Mouse (Mus musculus): ENCODE data around the gene Acss3. TPM values are rescaled to one million over a fixed set of nuclear protein-coding genes. Genes with fewer than 3 reads are reported as not detected.

Acss3 gene
- total and polyA plus RNA-seq, 2 experiments from 2014 or later = 0.89 to 2.8 TPM

DNA sequence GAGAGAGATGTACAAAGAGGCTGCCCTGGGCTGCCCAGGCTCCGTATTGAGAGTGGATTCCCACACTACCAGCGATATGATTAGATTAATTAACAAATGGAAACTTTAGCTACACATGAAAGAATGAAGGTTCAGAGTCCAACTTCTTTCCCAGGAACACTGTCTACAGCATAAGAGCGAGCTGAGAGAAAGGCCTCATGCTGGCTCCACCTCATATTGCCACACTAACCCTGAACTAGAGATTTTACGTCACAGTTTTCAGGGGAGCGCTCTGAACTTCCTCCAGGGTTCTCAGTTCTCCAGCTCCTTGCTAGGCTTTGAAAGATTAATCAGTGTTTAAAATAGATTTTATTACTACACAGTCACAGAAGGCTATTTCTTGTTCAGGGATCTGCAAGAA is 182.1 kb downstream of the Acss3 start:
- H3K9ac ChIP-seq (replicated peaks; ENCODE audit: low read length) = no peak overlapping the region
- DNase-seq (ENCODE audit: low spot score) (no peak), ATAC-seq (no peak)
- H3K4me3 ChIP-seq (ENCODE audit: low read length) = no peak overlapping the region
- 71% methylated on average over 5 of the region's 5 CpGs for WGBS
- no peaks in the 10 kb centered on the region for H3K4me1 ChIP-seq (ENCODE audit: insufficient read depth, low read length)
- no peak for TF ChIP-seq CTCF (IDR thresholded peaks at IDR 0.05; ENCODE audit: low read depth)
- no peaks in the 10 kb centered on the region for H3K9me3 ChIP-seq (ENCODE audit: low read length)
- no peaks in the 10 kb centered on the region for H3K27me3 ChIP-seq (ENCODE audit: insufficient read depth, low read length)
- no peak overlapping the region for H3K4me2 ChIP-seq (ENCODE audit: low read depth, low read length)
- H3K27ac ChIP-seq = no peak overlapping the region
- H3K36me3 ChIP-seq (ENCODE audit: insufficient read depth, low read length) = no peaks in the 10 kb centered on the region

- no peak for TF ChIP-seq CTCF (IDR thresholded peaks at IDR 0.05; ENCODE audit: low read depth)
- H3K4me1 ChIP-seq (ENCODE audit: insufficient read depth, low read length) = no peaks in the 10 kb centered on the region
- no peaks in the 10 kb centered on the region for H3K27me3 ChIP-seq (ENCODE audit: insufficient read depth, low read length)
- H3K9me3 ChIP-seq (ENCODE audit: low read length) = no peaks in the 10 kb centered on the region
- no peak overlapping the region for H3K4me2 ChIP-seq (ENCODE audit: low read depth, low read length)
- ATAC-seq (no peak), DNase-seq (ENCODE audit: low spot score) (no peak)
- no peak overlapping the region for H3K27ac ChIP-seq
- no peak overlapping the region for H3K9ac ChIP-seq (replicated peaks; ENCODE audit: low read length)
- no peaks in the 10 kb centered on the region for H3K36me3 ChIP-seq (ENCODE audit: insufficient read depth, low read length)
- H3K4me3 ChIP-seq (ENCODE audit: low read length) = no peak overlapping the region
- 70% methylated on average over 1 of the region's 1 CpGs for WGBS
Observed at GRCm38 (mm10) chr10:106939441-106939840, 184.0 kb downstream of the Acss3 start.

GRCm38 (mm10) chr10:106938851-106939250 is 184.6 kb downstream of the Acss3 start:
- Histone ChIP-seq H3K36me3 (ENCODE audit: insufficient read depth, low read length) (no peaks in the 10 kb centered on the region), H3K27ac (no peak overlapping the region), H3K4me3 (ENCODE audit: low read length) (no peak overlapping the region), H3K9ac (replicated peaks; ENCODE audit: low read length) (no peak overlapping the region), H3K27me3 (ENCODE audit: insufficient read depth, low read length) (no peaks in the 10 kb centered on the region), H3K4me1 (ENCODE audit: insufficient read depth, low read length) (no peaks in the 10 kb centered on the region), H3K9me3 (ENCODE audit: low read length) (no peaks in the 10 kb centered on the region), H3K4me2 (ENCODE audit: low read depth, low read length) (no peak overlapping the region)
- TF ChIP-seq CTCF (IDR thresholded peaks at IDR 0.05; ENCODE audit: low read depth) = no peak
- WGBS = 91% methylated on average over 3 of the region's 3 CpGs
- DNase-seq (ENCODE audit: low spot score) (no peak), ATAC-seq (no peak)

- ATAC-seq = no peak
Observed at GRCm38 (mm10) chr10:106936996-106937395, 186.5 kb downstream of the Acss3 start.

GRCm38 (mm10) chr10:106932571-106933073 is 190.8 kb downstream of the Acss3 start:
- no peaks in the 10 kb centered on the region for H3K9me3 ChIP-seq (ENCODE audit: low read length)
- H3K27me3 ChIP-seq (ENCODE audit: insufficient read depth, low read length) = no peaks in the 10 kb centered on the region
- peak; percentile 79 for TF ChIP-seq CTCF (IDR thresholded peaks at IDR 0.05; ENCODE audit: low read depth)
- no peaks in the 10 kb centered on the region for H3K36me3 ChIP-seq (ENCODE audit: insufficient read depth, low read length)
- H3K27ac ChIP-seq = no peak overlapping the region
- DNase-seq (ENCODE audit: low spot score) (peak; percentile 84), ATAC-seq (peak; percentile 47; the same call in 1 of the 2 replicates)
- H3K4me2 ChIP-seq (ENCODE audit: low read depth, low read length) = peak overlapping the region; percentile 54
- peak overlapping the region; percentile 24 for H3K4me3 ChIP-seq (ENCODE audit: low read length)
- no peak overlapping the region for H3K9ac ChIP-seq (replicated peaks; ENCODE audit: low read length)
- no peaks in the 10 kb centered on the region for H3K4me1 ChIP-seq (ENCODE audit: insufficient read depth, low read length)
- WGBS = 23% methylated on average over 13 of the region's 13 CpGs

More at GRCm38 (mm10) chr10:106936996-106937395, 186.5 kb downstream of the Acss3 start:
- H3K4me3 ChIP-seq (ENCODE audit: low read length) = no peak overlapping the region
- no peaks in the 10 kb centered on the region for H3K27me3 ChIP-seq (ENCODE audit: insufficient read depth, low read length)
- H3K27ac ChIP-seq = no peak overlapping the region
- no peak overlapping the region for H3K9ac ChIP-seq (replicated peaks; ENCODE audit: low read length)
- H3K4me1 ChIP-seq (ENCODE audit: insufficient read depth, low read length) = no peaks in the 10 kb centered on the region
- H3K4me2 ChIP-seq (ENCODE audit: low read depth, low read length) = no peak overlapping the region
- 90% methylated on average over 7 of the region's 7 CpGs for WGBS
- H3K9me3 ChIP-seq (ENCODE audit: low read length) = no peaks in the 10 kb centered on the region
- no peak for TF ChIP-seq CTCF (IDR thresholded peaks at IDR 0.05; ENCODE audit: low read depth)
- DNase-seq (ENCODE audit: low spot score) = no peak
- H3K36me3 ChIP-seq (ENCODE audit: insufficient read depth, low read length) = no peaks in the 10 kb centered on the region

DNA sequence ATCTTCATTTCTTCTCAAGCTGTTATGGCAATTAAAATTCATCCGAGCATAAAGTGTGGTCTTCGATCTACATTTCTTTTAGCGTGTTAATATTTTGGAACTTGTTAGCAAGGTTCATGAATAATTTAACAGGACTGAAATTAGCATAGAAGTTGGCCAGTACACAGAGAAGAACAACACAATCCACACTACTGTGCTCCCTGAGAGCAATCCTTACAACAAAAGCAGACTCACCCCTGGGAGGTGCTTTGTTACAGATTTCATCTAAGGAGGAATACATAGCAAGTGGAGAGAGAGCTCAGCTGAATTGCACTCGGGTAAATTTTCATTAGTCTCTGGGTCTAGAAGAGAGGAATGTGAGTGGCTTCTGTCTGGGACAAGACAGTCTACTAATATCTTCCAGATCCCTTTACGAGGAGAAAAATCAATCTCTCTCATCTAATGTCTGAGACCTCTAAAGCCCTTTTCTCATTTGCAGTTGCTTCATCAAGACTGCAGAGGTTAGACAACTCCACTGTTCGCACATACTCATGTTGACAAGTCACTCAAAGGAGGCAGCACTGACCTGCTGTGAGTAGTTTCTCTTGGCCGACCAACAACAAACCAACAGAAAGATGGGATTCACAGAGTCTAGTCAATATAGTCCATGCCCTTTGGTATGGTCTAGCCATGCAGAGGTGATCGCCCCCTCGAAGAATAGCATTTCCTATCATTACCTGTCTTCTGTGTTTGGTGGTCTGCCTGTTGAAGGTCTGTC is 194.7 kb downstream of the Acss3 start:
- Histone ChIP-seq H3K4me2 (ENCODE audit: low read depth, low read length) (no peak overlapping the region), H3K27me3 (ENCODE audit: insufficient read depth, low read length) (no peaks in the 10 kb centered on the region), H3K9ac (replicated peaks; ENCODE audit: low read length) (no peak overlapping the region), H3K4me3 (ENCODE audit: low read length) (no peak overlapping the region), H3K9me3 (ENCODE audit: low read length) (no peaks in the 10 kb centered on the region), H3K27ac (no peak overlapping the region), H3K36me3 (ENCODE audit: insufficient read depth, low read length) (no peaks in the 10 kb centered on the region), H3K4me1 (ENCODE audit: insufficient read depth, low read length) (no peaks in the 10 kb centered on the region)
- no peak for TF ChIP-seq CTCF (IDR thresholded peaks at IDR 0.05; ENCODE audit: low read depth)
- ATAC-seq (0 out of 2 replicates have a peak, but pooled peaks have one; percentile 47), DNase-seq (ENCODE audit: low spot score) (no peak)
- 27% methylated on average over 9 of the region's 9 CpGs for WGBS

DNA sequence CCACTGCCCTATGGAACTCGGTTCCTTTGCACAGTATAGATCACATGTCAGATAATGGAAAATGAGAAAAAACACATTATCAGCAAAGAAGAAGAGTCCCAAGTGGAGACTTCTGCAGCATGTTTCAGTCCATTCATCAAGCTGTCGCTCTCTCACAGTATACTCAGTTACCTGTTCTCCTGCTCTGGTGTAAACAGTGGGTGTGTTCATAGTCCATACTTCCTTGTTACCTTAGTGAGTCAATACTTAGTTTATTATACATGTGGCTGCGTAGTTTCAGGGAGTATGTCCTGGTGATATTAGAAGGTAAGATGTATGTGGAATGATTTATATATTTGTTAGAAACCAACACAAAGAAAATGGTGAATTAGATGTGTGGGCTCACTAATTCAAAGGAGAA is 198.7 kb downstream of the Acss3 start:
- Histone ChIP-seq H3K9me3 (ENCODE audit: low read length) (no peaks in the 10 kb centered on the region), H3K4me2 (ENCODE audit: low read depth, low read length) (no peak overlapping the region), H3K36me3 (ENCODE audit: insufficient read depth, low read length) (no peaks in the 10 kb centered on the region), H3K27me3 (ENCODE audit: insufficient read depth, low read length) (no peaks in the 10 kb centered on the region), H3K9ac (replicated peaks; ENCODE audit: low read length) (no peak overlapping the region), H3K4me1 (ENCODE audit: insufficient read depth, low read length) (no peaks in the 10 kb centered on the region), H3K4me3 (ENCODE audit: low read length) (no peak overlapping the region), H3K27ac (no peak overlapping the region)
- WGBS = 87% methylated on average over 3 of the region's 3 CpGs
- ATAC-seq (no peak), DNase-seq (ENCODE audit: low spot score) (no peak)
- TF ChIP-seq CTCF (IDR thresholded peaks at IDR 0.05; ENCODE audit: low read depth) = no peak
